Mouse (Mus musculus) heart, adult 10 weeks (tissue): ENCODE measurements around the gene Map2k1. TPM values are rescaled to one million over a fixed set of nuclear protein-coding genes. Genes with fewer than 3 reads are reported as not detected.

ENCODE experiments used
- polyA plus RNA-seq: library from polyadenylated mRNA; stranded (reverse); fragments of 350-450 nt; fragmentation: Illumina TruSeq; extraction: RNeasy Lipid Tissue Mini Kit (QIAGEN cat#74804); gene quantifications from one replicate; pipeline ENCODE4 v1.2.3, GENCODE M21; 2014; ENCODE audit warnings: low read depth, low replicate concordance

Map2k1 gene
- 44.1 TPM for polyA plus RNA-seq

DNA sequence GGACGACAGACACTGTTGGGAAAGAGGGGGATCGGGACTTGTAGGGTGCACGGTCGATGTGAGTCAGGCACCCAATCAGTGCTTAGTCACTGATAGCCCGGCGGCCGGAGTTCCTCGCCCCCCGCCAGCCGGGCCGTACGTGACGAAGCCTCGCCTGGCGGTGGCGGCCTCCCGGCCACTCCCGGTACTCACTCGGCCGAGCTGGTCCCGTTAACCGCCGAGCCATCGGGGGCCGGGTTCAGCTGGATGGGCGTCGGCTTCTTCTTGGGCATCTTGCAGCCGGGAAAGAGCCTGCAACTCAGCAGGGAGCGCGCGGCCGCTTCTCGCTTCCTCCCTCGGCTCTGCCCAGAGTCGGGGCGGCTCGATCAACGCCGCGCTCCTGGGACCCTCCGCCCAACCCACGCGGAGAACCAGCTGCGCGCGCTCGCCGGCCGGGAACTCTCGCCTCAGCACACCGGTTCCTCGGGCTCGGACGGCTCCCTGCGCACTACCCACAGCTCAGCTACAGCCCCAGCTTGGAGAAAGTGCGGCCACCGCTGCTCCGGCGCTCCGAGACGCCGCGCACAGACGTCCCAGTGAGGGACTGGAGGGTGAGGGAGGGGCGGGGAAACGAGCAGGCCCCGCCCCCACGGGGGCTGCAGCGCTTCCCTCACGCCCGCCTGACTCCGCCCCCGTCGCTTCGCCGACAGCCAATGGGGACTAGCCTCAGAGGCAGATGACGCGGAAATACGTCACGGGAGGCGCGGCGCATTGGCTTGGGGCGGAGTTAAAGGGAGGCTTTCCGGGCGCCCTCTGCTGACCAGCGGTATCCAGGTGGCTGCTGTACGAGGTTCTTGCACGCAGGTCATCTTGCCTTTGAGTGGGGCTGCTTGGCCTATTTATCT is at the start of gene Map2k1:
Gene Map2k1 (minus strand): TSS at position 611 of the 884 bp plus-strand sequence.

GRCm38 (mm10) chr9:64281105-64281780 is 27.8 kb upstream of the Map2k1 start, which contains the start of gene Tipin:
Tipin (plus strand) TSS chr9:64281581.

GRCm38 (mm10) chr9:64234768-64235435 is 18.5 kb downstream of the Map2k1 start, which contains the start of gene Uchl4:
Uchl4 (plus strand) TSS chr9:64235201.

DNA sequence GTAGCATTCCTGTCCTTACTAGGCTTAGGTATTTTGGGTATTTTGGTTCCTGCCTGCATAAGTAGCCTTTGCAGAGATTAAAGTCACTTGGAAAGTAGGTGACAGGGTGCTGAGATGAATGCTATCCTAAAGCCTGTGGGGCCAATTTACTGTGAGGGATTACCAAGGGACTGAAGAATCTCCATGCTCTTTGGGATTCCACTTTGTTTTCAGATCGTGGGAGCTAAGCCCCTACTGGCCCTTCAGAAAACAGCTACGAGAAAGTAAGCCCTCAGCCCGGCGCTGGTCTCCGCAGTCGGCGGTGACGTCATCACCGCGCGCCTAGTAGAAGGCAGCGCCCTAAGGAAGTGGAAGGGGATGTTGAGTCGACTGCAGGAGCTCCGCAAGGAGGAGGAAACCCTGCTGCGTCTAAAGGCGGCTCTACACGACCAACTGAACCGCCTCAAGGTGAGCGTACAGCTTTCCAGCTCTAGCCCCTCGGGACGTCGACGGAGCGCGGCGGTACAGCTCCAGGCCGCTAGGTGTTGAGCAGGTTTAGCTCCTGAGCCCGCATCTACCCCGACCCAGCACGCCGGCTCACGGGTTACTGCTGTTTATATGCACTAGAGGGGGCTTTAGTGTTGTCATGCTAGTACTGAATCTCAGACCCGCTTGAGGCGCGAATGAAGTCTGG is 74.3 kb downstream of the Map2k1 start, which contains the start of gene Snapc5:
Gene Snapc5 (plus strand): TSS at position 301 of the 673 bp plus-strand sequence.

DNA sequence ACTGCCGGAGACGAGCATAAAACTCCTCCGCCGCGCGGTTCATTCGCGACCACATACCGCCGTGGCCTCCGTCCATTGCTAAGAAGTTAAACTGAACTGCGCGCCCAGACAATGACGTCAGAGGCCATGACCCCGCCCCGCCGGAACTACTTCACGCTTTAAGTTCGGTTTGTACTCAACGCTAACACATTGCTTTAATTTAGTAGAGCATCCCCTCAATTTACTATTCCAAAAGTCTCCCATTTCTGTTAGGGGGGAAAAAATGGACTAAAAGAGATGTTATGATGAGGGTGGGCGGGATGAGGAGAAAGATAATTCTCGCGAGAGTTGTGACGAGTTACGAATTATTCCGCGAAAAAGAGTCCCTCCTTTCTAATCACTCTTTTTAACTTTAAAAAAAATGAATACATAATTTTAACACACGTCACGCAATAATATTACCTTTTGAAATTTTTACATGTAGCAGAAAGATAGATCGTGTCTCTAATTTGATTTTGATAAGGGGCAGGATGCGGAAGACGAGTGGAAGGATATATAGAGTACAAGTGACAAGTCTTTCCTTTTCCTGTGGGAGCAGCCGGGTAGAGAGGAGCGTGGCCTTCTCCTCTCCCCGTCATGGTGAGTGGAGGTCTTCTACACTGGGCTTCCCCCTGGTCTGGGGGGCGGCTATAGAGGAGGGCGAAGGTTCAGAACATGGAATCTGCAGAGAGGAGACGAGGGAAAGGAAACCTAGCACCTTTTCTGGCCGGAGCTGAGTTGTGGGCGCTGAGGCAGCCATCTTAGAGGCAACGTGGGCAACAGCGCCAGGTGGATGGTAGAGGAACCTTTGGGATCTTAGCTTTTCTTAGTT is 80.4 kb downstream of the Map2k1 start, which contains the start of the genes Zwilch and Rpl4:
Gene Zwilch (minus strand): TSS at position 289 of the 850 bp plus-strand sequence.
Gene Rpl4 (plus strand): TSS at position 560 of the 850 bp plus-strand sequence.

Other genes with a start within 250 kb of the Map2k1 start
- gene Smad6, start 231.6 kb downstream of the Map2k1 start, polyA plus RNA-seq, result 8.6 TPM
- gene Lctl, start 136.5 kb downstream of the Map2k1 start, polyA plus RNA-seq, result not detected
- gene Zwilch, start 80.5 kb downstream of the Map2k1 start, polyA plus RNA-seq, result 0.55 TPM
- gene Rpl4, start 80.3 kb downstream of the Map2k1 start, polyA plus RNA-seq, result 652 TPM
- 35.8 TPM for gene Snapc5, start 74.4 kb downstream of the Map2k1 start, polyA plus RNA-seq
- gene Uchl4, start 18.4 kb downstream of the Map2k1 start, polyA plus RNA-seq, result not detected
- gene Tipin, start 27.9 kb upstream of the Map2k1 start, polyA plus RNA-seq, result 18.1 TPM
- gene Dis3l, start 87.7 kb upstream of the Map2k1 start, polyA plus RNA-seq, result 30.0 TPM
- gene Megf11, start 132.0 kb upstream of the Map2k1 start, polyA plus RNA-seq, result not detected